Mouse (Mus musculus): ENCODE results near the gene Arhgap4. TPM values are rescaled to one million over a fixed set of nuclear protein-coding genes. Genes with fewer than 3 reads are reported as not detected.

The Arhgap4 gene
- total RNA-seq, 2 experiments from 2014 or later = 2.0 to 4.0 TPM

- DNase-seq = no peak
- intact Hi-C loops (cut with DNase I) = no loop called here
Measured at GRCm38 (mm10) chrX:73867852-73868251, 53.8 kb downstream of the Arhgap4 start.

DNA sequence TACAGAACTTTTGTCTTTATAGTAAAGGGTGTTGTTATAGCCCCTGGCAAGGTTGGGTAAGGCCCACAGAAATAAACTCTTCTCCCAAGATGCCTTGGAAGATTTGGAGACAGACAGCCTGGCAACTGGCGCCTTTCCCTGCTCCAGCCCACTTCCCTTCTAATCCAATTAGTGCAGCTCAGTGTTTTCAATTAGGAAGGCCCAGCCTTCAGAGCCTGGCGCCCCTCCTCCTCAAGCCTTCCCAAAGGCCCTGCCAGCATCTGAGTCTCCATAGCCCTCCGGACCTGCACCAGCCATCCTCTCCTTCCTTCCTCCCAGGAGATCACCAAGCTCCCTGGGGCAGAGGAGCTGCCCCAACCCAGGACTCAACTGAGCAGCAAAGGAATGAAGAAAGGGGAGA is 54.4 kb downstream of the Arhgap4 start:
- DNase-seq = no peak
- intact Hi-C loops (cut with DNase I) = no loop called here

DNA sequence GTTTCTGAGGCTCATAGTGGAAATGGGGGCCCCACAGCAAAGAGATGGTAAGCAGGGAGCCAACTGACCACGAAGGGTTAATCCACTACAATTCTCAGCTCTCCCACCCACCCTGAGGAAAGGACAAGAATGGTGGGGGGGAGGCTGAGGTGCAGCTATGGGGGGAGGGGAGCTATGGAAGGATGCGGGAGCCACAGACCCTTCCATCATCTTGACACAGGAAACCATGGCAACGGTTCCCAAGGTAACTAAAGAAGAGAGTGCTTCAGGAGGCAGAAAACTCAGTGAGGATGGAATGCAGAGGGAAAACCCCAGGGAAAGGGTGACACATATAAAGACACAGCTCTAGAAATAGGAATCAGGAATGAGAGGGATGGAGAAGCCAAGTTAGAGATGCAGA is 57.0 kb downstream of the Arhgap4 start:
- DNase-seq = no peak
- intact Hi-C loops (cut with DNase I) = no loop called here

DNA sequence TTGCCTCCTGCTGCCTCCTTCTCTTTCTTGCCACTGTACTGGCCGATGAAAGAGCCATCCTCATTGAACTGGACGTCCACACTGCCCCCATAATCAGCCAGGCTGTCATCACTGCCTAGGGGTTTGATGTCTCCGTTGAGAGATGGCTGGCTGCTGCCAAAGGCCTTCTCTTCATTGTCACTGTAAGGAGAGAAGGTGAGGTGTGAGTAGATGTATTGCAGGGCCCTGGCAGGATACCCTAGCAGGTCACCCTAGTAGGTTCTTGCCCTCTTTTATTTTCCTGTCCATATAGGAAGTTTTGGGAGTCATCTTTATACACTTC is 66.6 kb downstream of the Arhgap4 start:
- intact Hi-C loops (cut with DNase I) = no loop called here
- peak in 1 of 2 experiments; percentile 18 for DNase-seq

GRCm38 (mm10) chrX:73854326-73855086 is 67.2 kb downstream of the Arhgap4 start:
- intact Hi-C loops (cut with DNase I) = no loop called here
- peak in 1 of 2 experiments; percentile 1 for DNase-seq

Other genes with a start within 250 kb of the Arhgap4 start
- 100 to 1,000 TPM; 109 to 112 TPM for gene Slc6a8, start 248.7 kb downstream of the Arhgap4 start, total RNA-seq (2021)
- 10 to 100 TPM; 75.8 to 89.6 TPM for gene Bcap31, start 205.7 kb downstream of the Arhgap4 start, total RNA-seq (2021)
- gene Abcd1, start 205.3 kb downstream of the Arhgap4 start, total RNA-seq (2021) = 10 to 100 TPM; 27.8 TPM
- gene Plxnb3, start 164.8 kb downstream of the Arhgap4 start, total RNA-seq (2021) = 1 to 10 TPM; 1.0 to 1.2 TPM
- gene Srpk3, start 147.5 kb downstream of the Arhgap4 start, total RNA-seq (2021) = 10 to 100 TPM; 23.9 to 29.3 TPM
- gene Idh3g, start 135.0 kb downstream of the Arhgap4 start, total RNA-seq (2021) = 100 to 1,000 TPM; 582 to 586 TPM
- gene Ssr4, start 134.8 kb downstream of the Arhgap4 start, total RNA-seq (2021) = 10 to 100 TPM; 82.1 to 83.9 TPM
- 1 to 10 TPM; 2.0 to 2.1 TPM for gene Pdzd4, start 96.9 kb downstream of the Arhgap4 start, total RNA-seq (2021)
- not detected for gene Avpr2, start 29.8 kb downstream of the Arhgap4 start, total RNA-seq (2021)
- 1 to 10 TPM; 2.0 to 2.1 TPM for gene L1cam, start 25.8 kb downstream of the Arhgap4 start, total RNA-seq (2021)
- gene Naa10, start 74 bp upstream of the Arhgap4 start, total RNA-seq (2021) = 10 to 100 TPM; 54.3 to 59.5 TPM
- 10 to 100 TPM in 1 of 2 experiments, 1 to 10 TPM in 1; 8.2 to 10.1 TPM for gene Renbp, start 9.0 kb upstream of the Arhgap4 start, total RNA-seq (2021)
- 10 to 100 TPM; 46.5 to 49.8 TPM for gene Hcfc1, start 44.5 kb upstream of the Arhgap4 start, total RNA-seq (2021)
- 10 to 100 TPM; 54.5 to 55.6 TPM for gene Irak1, start 102.0 kb upstream of the Arhgap4 start, total RNA-seq (2021)
- gene Opn1mw, start 205.6 kb upstream of the Arhgap4 start, total RNA-seq (2021) = not detected
- gene Mecp2, start 213.5 kb upstream of the Arhgap4 start, total RNA-seq (2021) = 10 to 100 TPM; 28.4 to 34.6 TPM
- gene Tex28, start 246.0 kb upstream of the Arhgap4 start, total RNA-seq (2021) = not detected